Mouse (Mus musculus) right cerebral cortex, postnatal 10 days (tissue): ENCODE results near the gene Cytip.

ENCODE experiments used
- DNase-seq, 2 experiments: peaks; one replicate each; pipeline ENCODE4 v3.0.0; 2021; ENCODE audit warnings: low spot score in 2 of 2

Cytip gene

GRCm38 (mm10) chr2:58161813-58162212, 33.5 kb downstream of the Cytip start:
- DNase-seq = no peak

GRCm38 (mm10) chr2:58160541-58161307, 34.6 kb downstream of the Cytip start:
- no peak for DNase-seq

- no peak for DNase-seq
Measured at GRCm38 (mm10) chr2:58159880-58160279, 35.5 kb downstream of the Cytip start.

GRCm38 (mm10) chr2:58159121-58159520, 36.2 kb downstream of the Cytip start:
- no peak for DNase-seq

GRCm38 (mm10) chr2:58158539-58158938, 36.8 kb downstream of the Cytip start:
- no peak for DNase-seq

- no peak for DNase-seq
Measured at GRCm38 (mm10) chr2:58158107-58158506, 37.2 kb downstream of the Cytip start.

GRCm38 (mm10) chr2:58157466-58157865, 37.9 kb downstream of the Cytip start:
- no peak for DNase-seq

- no peak for DNase-seq
Measured at GRCm38 (mm10) chr2:58156495-58157392, 38.6 kb downstream of the Cytip start.

- DNase-seq = no peak
Measured at GRCm38 (mm10) chr2:58156108-58156415, 39.3 kb downstream of the Cytip start.

- no peak for DNase-seq
Measured at GRCm38 (mm10) chr2:58155271-58156107, 39.8 kb downstream of the Cytip start.

GRCm38 (mm10) chr2:58154555-58154954, 40.8 kb downstream of the Cytip start:
- no peak for DNase-seq

GRCm38 (mm10) chr2:58153742-58154141, 41.6 kb downstream of the Cytip start:
- DNase-seq = no peak

GRCm38 (mm10) chr2:58149983-58150405, 45.3 kb downstream of the Cytip start:
- no peak for DNase-seq

- no peak for DNase-seq
Measured at GRCm38 (mm10) chr2:58146572-58146971, 48.8 kb downstream of the Cytip start.

- no peak for DNase-seq
Measured at GRCm38 (mm10) chr2:58140531-58140930, 54.8 kb downstream of the Cytip start.

GRCm38 (mm10) chr2:58138611-58139010, 56.7 kb downstream of the Cytip start:
- DNase-seq = no peak

GRCm38 (mm10) chr2:58137676-58138075, 57.7 kb downstream of the Cytip start:
- DNase-seq = no peak

GRCm38 (mm10) chr2:58136526-58136925, 58.8 kb downstream of the Cytip start:
- DNase-seq = no peak

- DNase-seq = no peak
Measured at GRCm38 (mm10) chr2:58135061-58135463, 60.3 kb downstream of the Cytip start.

- DNase-seq = no peak
Measured at GRCm38 (mm10) chr2:58132597-58132996, 62.7 kb downstream of the Cytip start.

GRCm38 (mm10) chr2:58129903-58130302, 65.4 kb downstream of the Cytip start:
- DNase-seq = no peak

- DNase-seq = no peak
Measured at GRCm38 (mm10) chr2:58111105-58111504, 84.2 kb downstream of the Cytip start.
